In the genomic region with DNA sequence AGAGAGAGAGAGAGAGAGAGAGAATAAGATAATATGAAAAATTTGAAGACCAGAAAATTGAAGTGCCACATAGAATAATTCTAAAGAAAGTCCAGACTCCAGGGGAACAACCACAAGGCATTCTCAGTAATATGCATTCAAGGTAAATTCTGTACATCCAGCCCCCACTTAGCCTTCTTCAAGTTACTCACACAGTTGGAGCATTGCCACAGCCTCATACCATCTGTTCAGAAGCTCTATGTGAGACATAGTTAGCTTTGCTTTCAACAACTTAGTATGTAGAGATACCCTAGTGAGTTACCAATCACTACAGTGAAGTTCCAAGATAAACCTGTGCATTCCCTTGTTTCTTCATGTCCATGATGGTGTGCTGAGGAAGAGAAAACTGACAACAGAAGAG, we compare ENCODE assay signal across 21 mouse cellular contexts.
A peak's percentile ranks its signal among the peaks of the same experiment; 100 is the strongest.
DNase-seq lines count a peak whose midpoint lies in the region; ATAC-seq and TF ChIP-seq lines count a peak whose summit lies in the region.
"Had no signal": no experiment of that assay in that cellular context is flagged by ENCODE, and none has a peak within 500 bp of the region (broad histone marks: within the 10 kb centered on the region; RNA-seq: fewer than 3 reads in every experiment).

No protein-coding gene starts in this region.

- intact Hi-C loops in left cerebral cortex, postnatal 14 days (cut with DNase I): no loop called here

- DNase-seq in forebrain, postnatal 0 days: peak; percentile 19
- peak; percentile 38 to 75 for DNase-seq in frontal cortex, adult 2 months (ENCODE audit: extremely low spot score in 1 of 2, low spot score in 1 of 2)
- peak; percentile 44 to 60 for DNase-seq in left cerebral cortex, postnatal 14 days (ENCODE audit: low spot score in 2 of 2)
- peak; percentile 36 to 52 for DNase-seq in right cerebral cortex, postnatal 36 days (ENCODE audit: low spot score in 2 of 2)
- DNase-seq in kidney, adult 11 months: no peak
- DNase-seq: adrenal gland, adult 8-10 months; embryo, embryonic 11 days; gastrocnemius, adult 2 months; heart, adult 11 months; heart, postnatal 14 days; thymus, postnatal 14 days had no signal

- H3K9me3 ChIP-seq in forebrain, postnatal 0 days (ENCODE audit: low read length): no peaks in the 10 kb centered on the region
- H3K9me3 ChIP-seq in forebrain, embryonic 12.5 days: no peaks in the 10 kb centered on the region
- H3K9me3 ChIP-seq in intestine, embryonic 16.5 days (ENCODE audit: control insufficient read depth, low read length): no peaks in the 10 kb centered on the region
- H3K9me3 ChIP-seq: heart, embryonic 12.5 days; hindbrain, embryonic 13.5 days; liver, embryonic 15.5 days; midbrain, embryonic 10.5 days had no signal

- H3K27ac ChIP-seq in forebrain, postnatal 0 days (ENCODE audit: low read depth, low read length): no peak overlapping the region
- H3K27ac ChIP-seq in forebrain, embryonic 12.5 days: no peak overlapping the region
- H3K27ac ChIP-seq in intestine, embryonic 16.5 days (ENCODE audit: low read length): no peak overlapping the region
- H3K27ac ChIP-seq: gastrocnemius, adult 2 months; hindbrain, embryonic 13.5 days; left cerebral cortex, adult 2 months; liver, embryonic 15.5 days; macrophage; midbrain, embryonic 10.5 days had no signal

- H3K4me3 ChIP-seq in forebrain, postnatal 0 days (ENCODE audit: low read depth, low read length): no peak overlapping the region
- no peak overlapping the region for H3K4me3 ChIP-seq in forebrain, embryonic 12.5 days (replicated peaks)
- H3K4me3 ChIP-seq in intestine, embryonic 16.5 days (ENCODE audit: low read length): no peak overlapping the region
- H3K4me3 ChIP-seq: gastrocnemius, adult 2 months; heart, embryonic 12.5 days; hindbrain, embryonic 13.5 days; left cerebral cortex, adult 2 months; liver, embryonic 15.5 days; midbrain, embryonic 10.5 days had no signal

- H3K9ac ChIP-seq in forebrain, postnatal 0 days: no peak overlapping the region
- no peak overlapping the region for H3K9ac ChIP-seq in forebrain, embryonic 12.5 days
- H3K9ac ChIP-seq in intestine, embryonic 16.5 days (ENCODE audit: low read depth, low read length): no peak overlapping the region
- H3K9ac ChIP-seq: heart, embryonic 12.5 days; hindbrain, embryonic 13.5 days; liver, embryonic 15.5 days had no signal

- no peak for ATAC-seq in forebrain, postnatal 0 days
- no peak for ATAC-seq in forebrain, embryonic 12.5 days (ENCODE audit: low FRiP score)
- no peak for ATAC-seq in intestine, embryonic 16.5 days
- ATAC-seq: CD4-positive, CD25-positive, alpha-beta regulatory T cell, adult 4 months; Patski had no signal

- no peaks in the 10 kb centered on the region for H3K36me3 ChIP-seq in forebrain, postnatal 0 days (ENCODE audit: insufficient read depth)
- H3K36me3 ChIP-seq in forebrain, embryonic 12.5 days (replicated peaks): no peaks in the 10 kb centered on the region
- no peaks in the 10 kb centered on the region for H3K36me3 ChIP-seq in intestine, embryonic 16.5 days (ENCODE audit: control insufficient read depth, insufficient read depth, low read length)
- H3K36me3 ChIP-seq: heart, embryonic 12.5 days; hindbrain, embryonic 13.5 days; liver, embryonic 15.5 days; midbrain, embryonic 10.5 days had no signal

- no peaks in the 10 kb centered on the region for H3K4me1 ChIP-seq in forebrain, postnatal 0 days (ENCODE audit: insufficient read depth)
- no peaks in the 10 kb centered on the region for H3K4me1 ChIP-seq in forebrain, embryonic 12.5 days
- no peaks in the 10 kb centered on the region for H3K4me1 ChIP-seq in intestine, embryonic 16.5 days (ENCODE audit: control insufficient read depth, insufficient read depth, low read length)
- H3K4me1 ChIP-seq: heart, embryonic 12.5 days; hindbrain, embryonic 13.5 days; liver, embryonic 15.5 days; midbrain, embryonic 10.5 days had no signal

- TF ChIP-seq CTCF in forebrain, postnatal 0 days (IDR thresholded peaks at IDR 0.05; ENCODE audit: low read depth): no peak

- no peaks in the 10 kb centered on the region for H3K27me3 ChIP-seq in forebrain, postnatal 0 days (ENCODE audit: insufficient read depth, low read length)
- H3K27me3 ChIP-seq in forebrain, embryonic 12.5 days: no peaks in the 10 kb centered on the region
- H3K27me3 ChIP-seq in intestine, embryonic 16.5 days (replicated peaks; ENCODE audit: control insufficient read depth, insufficient read depth, low read length): no peaks in the 10 kb centered on the region
- H3K27me3 ChIP-seq: heart, embryonic 12.5 days; hindbrain, embryonic 13.5 days; liver, embryonic 15.5 days had no signal

- H3K4me2 ChIP-seq in forebrain, postnatal 0 days (ENCODE audit: low read depth): no peak overlapping the region
- no peak overlapping the region for H3K4me2 ChIP-seq in forebrain, embryonic 12.5 days
- H3K4me2 ChIP-seq in intestine, embryonic 16.5 days (ENCODE audit: low read depth, low read length): no peak overlapping the region
- H3K4me2 ChIP-seq: heart, embryonic 12.5 days; hindbrain, embryonic 13.5 days; liver, embryonic 15.5 days had no signal
